Mouse (Mus musculus): Measurements from ENCODE around the gene Tmem117.
A peak's percentile ranks its signal among the peaks of the same experiment; 100 is the strongest.

The Tmem117 gene

DNA sequence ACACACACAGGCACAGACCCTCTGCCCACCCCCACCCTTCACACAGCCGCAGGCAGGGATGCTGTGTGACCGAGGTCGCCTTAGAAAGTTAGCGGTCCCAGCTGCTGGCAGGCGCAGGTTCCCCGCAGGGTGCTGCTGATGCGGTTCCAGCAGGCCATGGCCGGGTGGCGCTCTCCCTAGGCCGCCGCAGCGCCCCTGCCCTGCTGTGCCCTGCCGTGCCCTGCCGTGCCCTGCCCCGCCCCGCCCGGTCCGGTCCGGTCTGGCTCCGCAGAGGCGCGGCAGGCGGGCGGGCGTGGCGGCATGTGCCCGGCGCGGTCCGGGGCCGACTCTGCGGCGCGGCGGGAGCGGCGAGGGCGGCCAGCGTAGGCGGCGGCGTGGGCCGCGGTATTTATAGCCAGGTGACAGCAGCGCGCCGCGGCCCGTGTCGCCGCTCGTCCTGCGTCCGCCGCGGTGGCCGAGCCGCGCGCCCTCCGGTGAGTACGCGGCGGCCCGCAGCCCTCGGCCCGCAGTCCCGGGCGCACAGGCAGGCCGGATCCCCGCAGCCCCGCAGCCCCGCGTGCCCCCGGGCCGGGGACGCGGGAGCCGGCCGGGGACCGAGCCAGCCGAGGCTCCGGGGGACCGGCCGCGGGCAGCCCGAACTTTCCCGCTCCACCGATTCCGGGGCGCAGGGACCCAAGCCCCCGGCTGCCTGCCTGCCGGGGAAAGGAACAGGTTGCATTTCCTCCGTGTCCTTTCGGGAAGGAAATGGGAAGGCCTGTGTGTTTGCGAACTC is at the start of gene Tmem117:
Gene Tmem117 (plus strand): TSS at position 403 of the 772 bp plus-strand sequence.
- DNase-seq (ENCODE audit: extremely low spot score, low read depth, low spot score) = no peak

DNA sequence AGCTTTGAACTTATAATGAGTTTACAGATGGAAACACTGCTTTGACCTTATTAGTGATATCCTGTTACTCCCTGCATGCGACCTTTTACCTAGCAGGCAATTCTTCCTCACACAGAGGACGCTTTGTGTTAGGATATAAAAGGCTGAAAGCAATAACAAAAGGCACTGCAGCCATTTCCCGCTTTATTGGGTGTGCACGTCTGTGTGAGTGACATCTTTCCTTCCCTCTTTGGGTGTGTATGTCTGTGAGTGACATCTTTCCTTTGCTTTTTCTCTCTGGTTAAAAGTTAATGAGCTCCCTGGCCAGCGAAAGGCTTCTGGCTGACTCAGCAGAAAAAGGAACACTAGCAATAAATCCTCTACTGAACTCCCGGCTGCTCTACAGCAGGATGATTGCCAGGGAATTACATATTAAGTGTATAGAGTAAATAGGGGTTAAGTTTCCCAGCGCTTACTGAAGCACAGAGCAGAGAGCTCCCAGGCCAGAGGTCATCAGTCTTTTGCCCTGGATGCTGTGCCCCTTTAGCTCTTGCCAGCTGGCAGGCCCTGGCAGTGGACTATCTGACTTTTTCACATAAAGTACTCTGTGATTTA is 46.9 kb upstream of the Tmem117 start:
- DNase-seq (ENCODE audit: extremely low spot score, low read depth, low spot score) = no peak

DNA sequence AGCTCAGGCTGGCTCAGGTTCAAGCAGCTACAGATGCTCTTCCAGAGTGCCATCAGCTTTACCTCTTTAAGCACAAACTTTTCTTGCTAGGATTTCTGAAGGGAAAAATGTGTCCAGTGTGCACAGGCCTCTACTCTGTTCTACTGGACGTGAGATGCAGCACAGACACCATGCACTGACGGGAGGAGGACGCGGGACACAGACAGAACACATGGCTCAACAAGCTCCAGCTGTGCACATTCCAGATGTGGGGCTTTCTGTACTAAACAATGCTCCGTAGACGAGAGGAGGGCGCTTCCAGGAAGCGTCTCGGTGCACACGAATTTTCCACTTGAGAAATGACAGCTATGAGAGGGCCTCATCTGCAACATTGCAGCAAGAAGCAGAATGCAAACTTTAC is 45.9 kb upstream of the Tmem117 start:
- no peak for DNase-seq (ENCODE audit: extremely low spot score, low read depth, low spot score)

DNA sequence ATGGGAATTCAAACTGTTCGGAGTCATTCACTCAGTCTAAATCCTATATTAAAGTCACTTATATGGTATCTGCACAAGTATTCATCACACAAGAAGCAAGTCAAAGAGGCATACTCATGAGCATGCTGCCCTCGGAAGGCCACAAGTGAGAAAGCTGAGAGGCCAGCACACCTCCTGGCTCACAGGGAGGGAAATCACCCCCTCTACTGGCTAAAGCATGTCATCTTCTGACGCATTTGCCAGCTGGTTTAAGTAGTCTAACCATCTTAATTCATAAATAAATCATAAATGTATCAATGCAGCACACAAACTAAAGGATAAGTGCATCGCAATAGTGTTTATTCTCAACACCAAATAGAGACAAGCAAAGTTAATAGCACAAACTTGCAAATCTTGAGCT is 44.3 kb upstream of the Tmem117 start:
- no peak for DNase-seq (ENCODE audit: extremely low spot score, low read depth, low spot score)

DNA sequence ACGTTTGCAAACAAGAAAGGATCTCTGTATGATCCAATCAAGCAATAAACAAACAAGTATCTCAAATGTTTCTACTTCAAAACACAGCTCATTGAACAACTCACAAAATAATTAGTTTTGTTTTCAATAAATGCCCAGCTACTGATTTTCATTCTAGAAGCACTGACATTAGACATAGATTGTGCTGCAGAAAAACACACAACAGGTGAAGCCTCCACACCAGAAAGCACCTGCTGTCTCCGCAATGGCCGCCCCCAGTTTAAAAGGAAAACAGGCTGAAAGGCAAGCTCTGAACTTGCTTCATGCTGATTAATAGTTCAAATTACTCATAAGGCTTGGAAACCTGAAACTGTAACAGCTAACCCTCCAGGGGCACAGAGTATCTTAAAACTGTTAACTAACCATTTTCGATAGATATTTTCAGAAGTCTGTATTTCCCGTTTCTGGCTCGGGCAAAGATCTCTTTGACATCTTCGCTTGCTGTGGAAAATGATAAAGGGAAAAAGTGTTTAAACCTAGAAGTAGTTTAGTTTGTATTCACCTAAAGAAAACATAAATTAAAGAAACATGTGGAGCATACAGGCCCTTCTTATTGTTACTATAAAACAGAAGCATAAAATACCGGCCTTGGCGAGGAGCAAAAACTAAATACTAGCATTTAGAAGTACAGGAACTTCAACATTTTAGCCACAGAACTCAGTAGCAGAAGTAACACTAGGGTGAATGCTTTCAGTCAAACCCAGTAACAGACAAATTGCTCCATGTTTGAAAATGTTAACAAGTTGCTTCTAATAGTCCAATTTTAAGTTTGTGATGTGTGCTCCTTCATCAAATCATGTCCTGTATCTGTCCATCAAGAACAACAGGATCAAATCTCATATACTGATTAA is 41.0 kb upstream of the Tmem117 start:
- no peak for DNase-seq (ENCODE audit: extremely low spot score, low read depth, low spot score)

DNA sequence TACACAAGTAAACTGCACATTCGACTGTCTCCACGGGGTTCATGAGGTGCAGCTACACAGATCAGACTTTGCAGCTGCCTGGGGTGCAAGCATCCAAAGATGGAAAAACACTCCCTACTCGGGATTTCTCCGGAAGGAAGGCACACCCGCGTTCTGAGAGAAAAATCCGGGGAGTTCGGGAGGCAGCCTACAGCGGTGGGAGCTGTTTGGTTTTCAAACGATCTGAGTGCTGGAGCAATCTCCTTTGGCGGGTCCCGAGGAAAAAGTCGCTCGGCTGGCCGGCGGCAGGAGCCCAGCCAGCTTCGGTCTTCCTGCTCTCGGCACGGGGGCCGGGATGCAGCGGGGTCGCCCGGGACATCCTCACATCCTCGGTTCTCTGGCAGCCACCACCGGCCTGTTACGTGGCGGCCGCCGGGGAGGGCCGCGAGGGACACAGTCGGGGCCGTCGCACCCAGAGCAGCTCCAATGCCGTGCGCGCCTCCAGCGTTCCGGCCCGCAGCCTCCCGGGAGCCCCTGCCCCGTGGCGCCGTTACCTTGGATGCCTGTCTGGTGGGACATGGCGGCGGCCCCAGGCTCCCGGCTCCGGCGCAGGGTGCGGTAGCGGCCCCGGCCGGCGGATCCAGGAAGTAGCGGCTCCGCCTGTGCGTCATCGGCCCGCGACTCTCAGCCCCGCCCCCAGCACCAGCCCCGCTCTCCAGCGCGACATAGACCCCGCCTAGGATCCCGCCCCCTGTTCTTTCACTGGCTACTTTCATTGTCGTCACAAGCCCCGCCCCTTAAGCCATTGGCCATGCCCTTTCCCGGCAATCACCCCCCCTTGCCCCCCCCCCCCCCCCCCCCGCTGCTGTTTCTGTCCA is 39.6 kb upstream of the Tmem117 start, which contains the start of gene Twf1:
Gene Twf1 (minus strand): TSS at position 671 of the 857 bp plus-strand sequence.
- peak; percentile 77 for DNase-seq (ENCODE audit: extremely low spot score, low read depth, low spot score)

DNA sequence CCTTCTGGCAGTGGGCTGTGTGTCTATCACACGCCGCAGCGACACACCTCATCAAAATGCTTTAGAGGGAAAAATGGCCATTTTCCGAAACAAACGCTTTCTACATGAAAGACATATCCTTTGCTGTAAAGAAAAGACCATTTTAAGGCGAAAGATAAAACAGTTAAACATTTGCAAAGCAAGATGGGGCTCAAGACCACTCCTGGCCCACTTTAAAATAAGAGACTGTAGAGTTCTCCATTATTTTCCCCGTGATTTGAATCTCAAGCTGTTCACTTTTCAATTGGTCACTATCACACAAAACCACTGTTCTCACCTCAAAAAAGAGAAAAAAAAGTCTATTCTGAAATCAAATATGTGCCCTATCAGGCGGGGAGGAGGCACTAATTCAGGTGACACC is 38.9 kb upstream of the Tmem117 start:
- DNase-seq (ENCODE audit: extremely low spot score, low read depth, low spot score) = no peak

DNA sequence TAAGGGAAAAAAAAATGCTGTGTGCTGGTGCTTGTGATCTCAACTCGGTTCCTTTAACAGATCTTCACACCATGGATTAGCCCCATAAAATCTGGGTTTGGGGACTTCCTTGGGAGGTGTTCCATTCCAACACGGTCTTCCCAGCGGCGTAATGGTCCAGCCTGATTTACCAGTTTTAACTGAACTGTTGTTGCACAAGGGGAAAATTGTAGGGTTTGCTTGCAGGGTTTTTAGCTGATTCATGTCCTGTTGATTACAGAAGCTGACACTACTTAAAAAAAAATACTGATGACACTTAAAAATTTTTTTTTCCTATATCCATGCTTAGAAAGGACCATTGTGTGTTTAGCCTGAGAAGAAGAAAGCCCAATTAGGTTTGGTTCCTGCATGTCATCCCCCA is 37.7 kb upstream of the Tmem117 start:
- no peak for DNase-seq (ENCODE audit: extremely low spot score, low read depth, low spot score)

DNA sequence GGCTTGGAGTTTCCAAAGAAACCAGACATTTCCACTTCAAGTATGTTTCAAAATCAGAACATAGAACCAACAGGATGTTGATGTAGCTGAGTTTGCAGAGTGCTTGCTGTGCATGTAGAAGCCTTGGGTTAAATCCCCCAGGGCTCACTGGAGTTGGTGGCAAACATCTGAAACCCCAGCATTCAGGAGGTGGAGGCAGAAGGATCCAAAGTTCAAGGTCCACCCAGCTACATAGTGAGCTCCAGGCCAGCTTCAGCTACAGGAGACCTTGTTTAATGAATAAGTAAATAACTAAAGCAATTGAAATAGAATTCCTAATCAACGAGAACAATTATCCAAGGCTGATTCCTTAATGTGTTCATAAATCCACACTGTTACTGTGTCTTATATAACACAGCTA is 35.4 kb upstream of the Tmem117 start:
- DNase-seq (ENCODE audit: extremely low spot score, low read depth, low spot score) = no peak

DNA sequence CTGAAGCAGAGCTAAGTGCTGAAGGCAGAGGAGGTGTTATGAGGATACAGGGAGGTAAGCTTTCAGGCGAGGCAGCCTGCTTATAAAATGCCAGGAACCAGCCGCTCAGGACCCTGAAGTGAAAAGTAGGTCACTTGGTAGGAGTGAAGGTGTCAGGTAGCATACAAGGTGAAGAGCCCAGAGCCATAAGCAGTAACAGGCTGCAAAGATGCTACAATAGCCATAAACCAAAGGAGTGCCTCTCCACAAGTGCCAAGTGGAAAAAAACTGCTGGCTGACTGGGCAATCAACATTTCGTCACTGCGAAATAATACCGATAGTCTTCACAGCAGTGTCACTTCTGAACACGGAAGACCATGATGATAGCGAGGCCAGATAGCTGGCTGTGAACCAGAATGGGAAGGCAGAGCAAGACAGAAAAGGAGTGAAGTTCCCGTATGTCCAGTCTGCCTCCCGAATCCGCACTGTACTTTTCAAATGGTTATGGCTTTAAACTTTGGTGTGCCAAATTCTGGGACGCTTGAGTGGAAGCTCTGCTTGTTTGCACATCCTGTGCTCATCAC is 28.8 kb upstream of the Tmem117 start:
- no peak for DNase-seq (ENCODE audit: extremely low spot score, low read depth, low spot score)

DNA sequence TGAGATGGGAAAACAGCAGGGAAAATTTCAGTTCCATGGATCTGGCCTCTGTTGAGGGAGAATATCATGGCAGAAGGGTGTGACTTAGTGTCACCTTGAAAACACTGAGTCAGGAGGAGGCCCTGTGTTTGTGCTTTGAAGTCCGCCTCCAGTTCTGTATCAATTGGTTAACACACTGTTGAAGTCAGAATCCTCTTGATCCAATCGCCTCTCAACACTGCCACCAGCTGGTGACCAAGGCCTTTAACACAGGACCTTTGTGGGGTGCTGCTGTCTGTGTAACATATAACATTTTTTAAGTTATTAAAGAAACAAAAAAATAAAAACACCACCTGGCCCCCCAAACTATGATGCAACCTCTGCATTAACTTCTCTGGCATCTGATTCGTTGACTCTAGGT is 27.7 kb upstream of the Tmem117 start:
- DNase-seq (ENCODE audit: extremely low spot score, low read depth, low spot score) = no peak

DNA sequence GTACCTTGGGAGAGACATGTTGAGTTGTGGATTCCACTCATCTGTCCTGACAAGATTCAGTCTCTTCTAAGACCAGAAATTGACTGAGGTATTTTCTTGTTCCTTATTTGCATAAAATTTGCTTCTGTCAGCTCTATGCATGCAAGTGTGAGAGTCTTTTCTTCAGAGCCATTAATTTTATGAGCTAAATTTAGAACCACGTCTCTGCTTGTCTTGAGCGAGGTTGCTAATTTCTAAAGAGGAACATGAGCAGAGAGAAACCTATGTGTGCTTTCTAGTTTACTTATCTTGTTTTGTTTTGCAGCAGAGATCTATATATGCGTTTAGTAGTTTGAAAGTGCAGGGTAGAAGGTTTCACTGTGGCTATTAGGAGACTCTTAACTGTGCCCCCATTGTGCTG is 26.6 kb upstream of the Tmem117 start:
- DNase-seq (ENCODE audit: extremely low spot score, low read depth, low spot score) = no peak

DNA sequence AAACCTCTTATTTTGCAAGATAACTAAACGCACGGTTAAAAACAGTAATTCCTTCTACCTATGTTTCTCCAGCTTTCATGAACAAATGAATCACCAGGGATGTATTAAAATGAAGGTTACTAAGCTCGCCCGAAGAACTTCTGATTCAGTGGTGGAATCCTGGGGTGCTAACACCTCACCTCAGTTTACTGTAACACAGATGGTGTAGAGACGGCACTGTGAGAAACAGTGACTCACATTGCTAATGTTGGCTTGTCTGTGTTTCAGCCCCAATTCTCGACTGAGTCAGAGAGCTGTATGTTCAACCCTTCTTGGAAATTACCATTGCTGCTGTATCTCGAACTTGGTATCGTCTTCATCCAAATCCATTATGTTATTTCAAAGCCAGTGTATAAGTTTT is 21.3 kb upstream of the Tmem117 start:
- DNase-seq (ENCODE audit: extremely low spot score, low read depth, low spot score) = no peak

DNA sequence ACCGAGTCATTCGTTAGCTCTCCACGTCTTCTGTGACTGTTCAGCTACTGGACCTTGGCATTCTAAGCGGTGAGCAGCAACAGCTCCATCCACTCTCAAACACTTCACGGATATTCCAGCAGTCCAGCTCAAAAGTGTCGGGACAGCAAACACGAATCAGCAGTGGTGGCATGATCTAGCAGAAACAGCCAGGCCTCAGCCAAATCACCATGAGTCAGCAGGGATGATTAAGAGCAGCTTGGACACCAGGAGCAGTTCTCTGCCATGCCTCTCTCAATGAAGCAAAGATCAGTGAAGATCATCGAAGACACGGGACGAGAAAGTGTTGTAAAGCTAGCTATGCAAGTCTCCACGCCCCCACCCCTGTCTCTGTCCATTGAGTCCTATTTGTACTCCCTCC is 13.0 kb upstream of the Tmem117 start:
- no peak for DNase-seq (ENCODE audit: extremely low spot score, low read depth, low spot score)

DNA sequence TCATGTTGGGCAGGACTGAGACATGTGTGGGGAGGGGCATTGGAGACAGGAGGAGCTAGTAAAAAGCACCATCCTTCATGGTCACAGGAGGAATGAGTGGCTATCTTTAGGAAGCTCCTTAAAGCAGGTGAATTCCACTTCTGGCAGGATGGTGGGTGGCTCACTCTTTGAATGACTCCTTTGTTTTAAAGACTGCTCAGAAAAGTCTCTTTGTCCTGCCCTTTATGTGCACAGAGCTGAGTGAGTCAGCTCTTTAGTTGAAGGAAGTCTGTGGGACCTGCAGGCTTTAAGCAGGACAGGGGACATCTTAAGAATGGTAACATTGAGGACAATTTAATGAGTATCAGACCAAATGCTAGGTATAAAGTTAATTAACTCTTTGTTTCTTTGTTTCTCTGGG is 8.1 kb upstream of the Tmem117 start:
- no peak for DNase-seq (ENCODE audit: extremely low spot score, low read depth, low spot score)

DNA sequence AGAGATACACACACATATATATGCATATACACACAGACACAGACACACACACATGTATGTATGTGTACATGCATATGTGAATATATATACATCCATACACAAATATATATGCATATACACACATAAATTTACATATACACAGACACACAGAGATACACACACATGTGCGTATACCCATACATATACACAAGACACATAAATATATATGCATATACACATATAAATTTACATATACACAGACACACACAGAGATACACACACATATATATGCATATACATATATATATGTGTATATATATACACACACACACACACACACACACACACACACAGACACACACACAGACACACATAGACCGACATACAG is 586 bp upstream of the Tmem117 start:
- DNase-seq (ENCODE audit: extremely low spot score, low read depth, low spot score) = no peak

DNA sequence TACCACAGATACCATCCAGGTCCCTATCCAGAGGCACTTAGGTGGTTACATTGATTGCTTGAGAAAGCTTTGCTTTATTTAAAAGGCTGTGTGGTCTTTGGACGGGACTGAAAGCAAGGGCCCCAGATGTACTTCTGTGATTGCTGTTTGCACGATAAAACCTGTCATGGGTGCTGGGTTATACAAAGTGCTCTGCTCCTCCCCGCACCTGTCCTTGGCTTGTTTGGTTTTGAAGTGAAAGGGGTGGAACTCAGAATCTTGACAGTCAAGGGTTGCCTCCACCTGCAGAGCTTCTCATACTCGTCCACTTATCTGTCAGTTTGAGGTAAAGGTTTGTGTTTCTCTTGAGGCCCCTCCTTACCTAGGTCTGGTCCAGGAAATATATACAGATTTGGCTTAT is 1.5 kb downstream of the Tmem117 start:
- DNase-seq (ENCODE audit: extremely low spot score, low read depth, low spot score) = no peak

DNA sequence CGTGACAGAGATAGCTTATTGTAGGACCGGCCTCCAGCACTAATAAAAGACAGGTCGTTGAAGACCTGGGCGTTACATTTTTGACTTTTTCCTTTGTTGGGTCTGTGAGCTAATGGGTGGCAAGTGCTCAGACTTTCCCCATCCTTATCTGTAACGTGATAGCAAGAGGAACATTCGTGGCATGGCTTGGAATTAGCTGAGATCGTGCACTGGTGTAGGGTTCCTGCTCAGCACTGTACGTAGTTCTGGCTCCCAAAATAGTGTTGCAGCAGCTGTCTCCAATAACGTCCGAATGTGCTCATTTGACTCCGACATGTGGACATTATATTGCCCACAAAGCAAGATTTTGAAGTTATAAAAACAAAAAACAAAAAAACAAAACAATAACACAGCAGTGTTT is 5.5 kb downstream of the Tmem117 start:
- no peak for DNase-seq (ENCODE audit: extremely low spot score, low read depth, low spot score)

DNA sequence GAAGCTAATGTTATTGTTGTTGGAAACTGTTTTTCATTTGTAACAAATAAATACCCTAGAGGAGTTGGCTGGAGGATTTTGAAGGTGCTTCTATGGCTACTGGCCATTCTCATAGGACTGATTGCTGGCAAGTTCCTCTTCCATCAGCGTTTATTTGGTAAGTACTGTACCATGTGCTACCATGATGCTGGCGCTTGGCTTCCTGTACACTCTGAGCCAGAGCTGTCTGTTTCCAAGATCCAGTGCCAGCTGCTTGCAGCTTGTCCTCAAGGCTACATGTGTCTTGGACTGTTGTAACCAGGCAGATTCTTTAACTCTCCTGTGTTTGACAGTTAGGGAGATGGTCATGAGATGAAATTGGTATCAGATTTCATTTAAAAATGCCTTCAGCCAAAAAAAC is 9.2 kb downstream of the Tmem117 start:
- DNase-seq (ENCODE audit: extremely low spot score, low read depth, low spot score) = no peak

DNA sequence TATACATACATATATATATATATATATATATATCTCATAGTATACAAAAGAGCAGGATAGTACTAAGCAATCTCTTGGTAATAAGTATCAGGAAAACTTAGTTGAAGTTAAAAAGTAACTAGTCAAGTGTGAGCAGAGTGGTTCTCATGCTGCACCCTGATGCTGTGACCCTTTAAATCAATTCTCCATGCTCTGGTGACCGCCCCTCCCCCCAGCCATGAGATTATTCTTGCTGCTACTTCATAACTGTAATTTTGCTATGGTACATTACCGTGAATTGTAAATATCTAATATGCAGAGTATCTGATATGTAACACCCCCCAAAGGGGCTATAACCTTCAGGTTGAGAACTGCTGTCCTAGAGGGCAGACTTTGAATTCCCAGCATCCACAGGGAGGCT is 10.1 kb downstream of the Tmem117 start:
- DNase-seq (ENCODE audit: extremely low spot score, low read depth, low spot score) = no peak

DNA sequence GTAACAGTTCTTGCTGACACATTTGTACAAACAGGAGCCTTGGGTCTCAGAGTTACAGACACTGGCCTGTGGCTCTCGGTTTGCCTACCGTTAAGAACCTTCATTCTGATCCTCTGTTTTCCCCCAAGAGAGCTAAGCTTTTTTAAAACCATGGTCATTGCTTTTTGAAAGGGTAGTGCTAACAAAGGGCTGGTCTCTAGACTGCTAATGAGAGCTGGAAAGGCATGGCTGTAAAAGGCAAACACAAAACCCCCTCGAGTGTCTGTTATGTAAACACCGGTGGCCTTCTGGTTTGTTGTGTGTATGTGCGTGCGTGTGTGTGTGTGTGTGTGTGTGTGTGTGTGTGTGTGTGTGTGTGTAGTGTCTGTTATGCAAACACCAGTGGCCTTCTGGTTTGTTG is 17.0 kb downstream of the Tmem117 start:
- no peak for DNase-seq (ENCODE audit: extremely low spot score, low read depth, low spot score)

Measured in hindlimb bud, embryonic 11.5 days (tissue).